Mouse (Mus musculus) liver, embryonic 12.5 days (tissue): Measurements from ENCODE around the gene Ppp1r14a. TPM values are rescaled to one million over a fixed set of nuclear protein-coding genes. Genes with fewer than 3 reads are reported as not detected.

Experiments used
- ATAC-seq: fragments of 200-750 bp; cut with Nextera tagmentation; 2 replicates; pipeline ENCODE4 v1.8.0; 2017; ENCODE audit warnings: moderate number of reproducible peaks, mild to moderate bottlenecking, moderate library complexity
- H3K27ac ChIP-seq: fragments of 300-500 bp; sonication (generic); 2 replicates; pipeline ENCODE4 v1.5.1; 2016; ENCODE audit warnings: mild to moderate bottlenecking
- H3K27me3 ChIP-seq: fragments of 300-500 bp; sonication (generic); replicated peaks from 2 replicates; pipeline ENCODE4 v1.6.1; 2016; ENCODE audit warnings: mild to moderate bottlenecking, moderate library complexity
- H3K36me3 ChIP-seq: fragments of 300-500 bp; sonication (generic); 2 replicates; pipeline ENCODE4 v1.6.1; 2016; ENCODE audit warnings: mild to moderate bottlenecking, moderate library complexity
- H3K4me1 ChIP-seq: fragments of 300-500 bp; sonication (generic); 2 replicates; pipeline ENCODE4 v1.6.1; 2016
- H3K4me2 ChIP-seq: fragments of 300-500 bp; sonication (generic); 2 replicates; pipeline ENCODE4 v1.6.1; 2016; ENCODE audit warnings: mild to moderate bottlenecking, moderate library complexity
- H3K4me3 ChIP-seq: fragments of 300-500 bp; sonication (generic); 2 replicates; pipeline ENCODE4 v1.5.1; 2016; ENCODE audit warnings: mild to moderate bottlenecking, moderate library complexity
- H3K9ac ChIP-seq: fragments of 300-500 bp; sonication (generic); 2 replicates; pipeline ENCODE4 v1.6.1; 2016; ENCODE audit warnings: mild to moderate bottlenecking, moderate library complexity
- H3K9me3 ChIP-seq: fragments of 300-500 bp; sonication (generic); replicated peaks from 2 replicates; pipeline ENCODE4 v1.6.1; 2016; ENCODE audit warnings: mild to moderate bottlenecking, moderate library complexity
- WGBS: fragments of 180-500 bp; shearing (Covaris S2); methylation state at CpG from one replicate; pipeline ENCODE4 v1.1.7; 2016; ENCODE audit not compliant: insufficient replicate concordance; 5-methylcytosine and 5-hydroxymethylcytosine counted together
- polyA plus RNA-seq: library from polyadenylated mRNA; unstranded; fragments of >200 nt; fragmentation: Nextera tagmentation; extraction: Ambion mirVana; gene quantifications from 2 replicates; pipeline ENCODE4 v1.2.1, GENCODE M21; 2016

The Ppp1r14a gene
- polyA plus RNA-seq, 1 experiment from 2014 or later, result 5.1 TPM

DNA sequence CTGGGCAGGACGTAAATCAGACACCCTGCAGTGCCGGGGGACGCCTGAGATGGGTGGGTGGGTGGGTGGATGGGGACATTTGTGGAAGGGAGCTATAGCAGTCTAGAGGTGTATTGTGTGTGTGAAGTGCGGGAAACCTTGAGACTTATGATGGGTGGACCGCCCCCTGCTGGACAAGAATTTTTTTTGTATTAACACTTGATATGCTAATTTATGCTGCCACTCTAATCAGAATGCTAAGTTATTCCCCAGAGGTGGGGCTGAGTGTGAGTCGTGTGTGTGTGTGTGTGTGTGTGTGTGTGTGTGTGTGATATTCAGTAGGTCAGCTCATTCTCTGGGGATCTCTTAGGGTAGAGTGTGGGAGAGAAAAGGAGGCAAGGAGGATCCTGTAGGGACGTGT is 17.5 kb downstream of the Ppp1r14a start:
- Histone ChIP-seq H3K4me1 (peaks cover 68% of the 10 kb centered on the region), H3K36me3 (no peaks in the 10 kb centered on the region), H3K4me3 (peak overlapping the region; percentile 67; the same call in 1 of the 2 replicates), H3K4me2 (peak overlapping the region; percentile 94), H3K27me3 (peaks cover 85% of the 10 kb centered on the region), H3K9ac (no peak overlapping the region), H3K9me3 (no peaks in the 10 kb centered on the region), H3K27ac (no peak overlapping the region)
- no peak for ATAC-seq
- 21% methylated on average over 7 of the region's 7 CpGs for WGBS

DNA sequence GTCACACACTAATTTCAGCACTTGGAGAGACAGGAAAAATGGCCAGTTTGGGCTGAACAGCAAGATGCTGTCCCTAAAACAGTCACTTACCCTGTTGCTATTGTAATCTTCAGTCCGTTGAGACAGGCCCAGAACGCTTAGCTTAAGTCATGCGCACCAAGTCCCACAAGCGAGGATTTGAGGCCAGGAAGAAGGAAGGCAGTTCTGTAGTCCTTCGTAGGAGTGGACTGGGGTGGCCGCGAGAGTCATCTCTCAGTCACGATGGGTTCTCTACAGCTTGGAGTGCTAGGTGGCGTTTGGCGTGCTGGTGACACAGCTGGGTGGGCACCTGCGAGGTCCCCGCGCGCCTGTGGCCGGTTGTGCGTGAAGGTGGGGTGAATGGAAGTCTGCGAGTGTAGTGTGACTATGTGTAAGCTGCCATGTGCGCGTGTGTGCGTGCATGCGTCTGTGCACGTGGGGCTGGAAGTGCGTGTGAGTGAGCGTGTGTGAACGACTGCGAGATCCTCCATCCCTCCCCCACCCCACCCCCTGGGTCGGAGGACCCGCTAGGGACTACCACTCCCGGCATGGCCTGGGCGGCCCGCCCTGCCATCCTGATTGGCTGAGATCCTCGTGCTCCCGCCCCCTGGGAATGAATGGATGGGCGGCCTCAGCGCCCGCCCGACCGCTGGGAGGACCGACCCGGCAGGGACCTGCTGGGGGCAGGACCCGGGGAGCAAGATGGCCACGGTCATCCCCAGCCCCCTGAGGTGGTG is 18.4 kb downstream of the Ppp1r14a start:
- peak; percentile 82 for ATAC-seq
- H3K27me3 ChIP-seq, result peaks cover 75% of the 10 kb centered on the region
- H3K36me3 ChIP-seq, result no peaks in the 10 kb centered on the region
- H3K4me2 ChIP-seq, result peak overlapping the region; percentile 94
- H3K27ac ChIP-seq, result no peak overlapping the region; the same call in 1 of the 2 replicates
- H3K4me1 ChIP-seq, result peaks cover 70% of the 10 kb centered on the region
- 2% methylated on average over 42 of the region's 42 CpGs for WGBS
- peak overlapping the region; percentile 67 for H3K9ac ChIP-seq
- no peaks in the 10 kb centered on the region for H3K9me3 ChIP-seq
- peak overlapping the region; percentile 67 for H3K4me3 ChIP-seq

- ATAC-seq, result peak; percentile 25
- Histone ChIP-seq H3K9ac (peak overlapping the region; percentile 49), H3K4me2 (peak overlapping the region; percentile 94), H3K27ac (no peak overlapping the region), H3K36me3 (no peaks in the 10 kb centered on the region), H3K27me3 (peaks cover 58% of the 10 kb centered on the region), H3K4me3 (peak overlapping the region; percentile 55), H3K4me1 (peaks cover 80% of the 10 kb centered on the region), H3K9me3 (no peaks in the 10 kb centered on the region)
- under 1% methylated on average over 36 of the region's 36 CpGs for WGBS
Measured at GRCm38 (mm10) chr7:29309221-29309721, 20.2 kb downstream of the Ppp1r14a start.

DNA sequence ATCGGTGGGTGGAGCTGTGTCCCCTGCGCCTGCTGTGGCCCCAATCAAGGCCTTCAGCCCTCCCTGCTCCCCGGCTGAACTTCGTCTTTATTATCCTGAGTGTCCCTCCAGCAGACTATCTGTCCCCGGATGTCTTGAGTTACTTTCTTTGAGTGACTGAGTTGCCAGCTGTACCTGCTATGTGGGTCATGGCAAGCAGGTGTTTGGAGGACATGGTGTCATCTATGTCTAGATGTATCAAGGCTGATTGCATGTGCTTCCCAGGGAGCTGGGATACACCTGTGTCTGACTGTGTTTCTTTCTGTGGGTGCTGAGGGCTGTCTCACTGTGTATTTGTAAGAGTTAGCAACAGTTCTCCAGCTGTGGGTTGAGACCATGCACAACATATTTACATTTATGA is 20.6 kb downstream of the Ppp1r14a start:
- H3K4me3 ChIP-seq, result peak overlapping the region; percentile 55
- H3K4me1 ChIP-seq, result peaks cover 78% of the 10 kb centered on the region
- H3K36me3 ChIP-seq, result no peaks in the 10 kb centered on the region
- WGBS, result 5% methylated on average over 5 of the region's 5 CpGs
- no peak for ATAC-seq
- no peaks in the 10 kb centered on the region for H3K9me3 ChIP-seq
- H3K9ac ChIP-seq, result peak overlapping the region; percentile 49
- peaks cover 53% of the 10 kb centered on the region for H3K27me3 ChIP-seq
- H3K4me2 ChIP-seq, result peak overlapping the region; percentile 94
- H3K27ac ChIP-seq, result no peak overlapping the region

- no peak for ATAC-seq
- peaks cover 39% of the 10 kb centered on the region for H3K27me3 ChIP-seq
Measured at GRCm38 (mm10) chr7:29313051-29313450, 23.9 kb downstream of the Ppp1r14a start.

DNA sequence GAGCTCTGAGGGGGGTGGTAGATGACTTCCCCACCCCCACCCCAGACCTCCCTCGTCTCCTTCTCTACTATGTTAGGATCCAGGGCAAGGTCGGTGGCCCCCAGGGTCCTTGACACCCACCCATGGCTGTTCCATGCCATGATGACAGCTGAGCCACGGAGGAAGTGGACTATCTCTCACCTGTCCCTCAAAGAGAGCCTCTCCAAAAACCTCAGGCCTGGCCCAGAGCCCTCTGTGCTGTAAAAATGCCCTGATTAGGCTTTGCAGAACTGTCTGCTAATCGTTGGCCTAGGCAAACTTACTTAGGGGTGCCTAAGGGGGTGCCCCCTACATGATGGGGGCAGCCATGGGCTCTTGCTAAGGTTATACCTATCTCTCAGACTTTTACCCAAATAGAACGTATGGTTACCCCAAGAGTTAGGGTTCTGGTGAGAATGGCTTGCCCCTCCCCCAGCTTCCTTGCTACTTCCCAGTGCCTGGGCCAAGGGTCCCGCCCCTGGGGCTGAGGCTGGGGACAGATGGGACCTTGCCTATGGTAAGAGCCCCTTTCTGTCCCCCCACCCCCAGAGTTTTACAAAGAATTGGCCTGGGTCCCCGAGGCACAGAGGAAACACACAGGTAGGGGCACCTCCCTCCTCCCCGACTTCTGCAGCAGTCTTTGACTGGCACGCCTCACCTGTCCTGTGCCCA is 24.6 kb downstream of the Ppp1r14a start:
- Histone ChIP-seq H3K27ac (no peak overlapping the region), H3K4me3 (no peak overlapping the region), H3K4me2 (no peak overlapping the region), H3K36me3 (no peaks in the 10 kb centered on the region), H3K9me3 (no peaks in the 10 kb centered on the region), H3K9ac (no peak overlapping the region), H3K4me1 (peaks cover 83% of the 10 kb centered on the region), H3K27me3 (peaks cover 32% of the 10 kb centered on the region)
- WGBS, result 41% methylated on average over 9 of the region's 9 CpGs
- ATAC-seq, result no peak

More at GRCm38 (mm10) chr7:29313051-29313450, 23.9 kb downstream of the Ppp1r14a start:
- Histone ChIP-seq H3K4me3 (no peak overlapping the region), H3K36me3 (no peaks in the 10 kb centered on the region), H3K9me3 (no peaks in the 10 kb centered on the region), H3K27ac (no peak overlapping the region), H3K9ac (no peak overlapping the region), H3K4me2 (0 out of 2 replicates have a peak overlapping the region, but pooled peaks have one; percentile 1), H3K4me1 (peaks cover 83% of the 10 kb centered on the region)
- WGBS, result 30% methylated on average over 9 of the region's 9 CpGs

GRCm38 (mm10) chr7:29314844-29315628 is 25.9 kb downstream of the Ppp1r14a start:
- H3K27me3 ChIP-seq, result peaks cover 24% of the 10 kb centered on the region; the same call in 1 of the 2 replicates
- H3K9me3 ChIP-seq, result no peaks in the 10 kb centered on the region
- H3K4me2 ChIP-seq, result no peak overlapping the region
- H3K27ac ChIP-seq, result no peak overlapping the region
- ATAC-seq, result no peak
- 60% methylated on average over 13 of the region's 13 CpGs for WGBS
- peaks cover 83% of the 10 kb centered on the region for H3K4me1 ChIP-seq
- no peak overlapping the region for H3K9ac ChIP-seq
- H3K36me3 ChIP-seq, result no peaks in the 10 kb centered on the region
- no peak overlapping the region for H3K4me3 ChIP-seq

- peaks cover 81% of the 10 kb centered on the region for H3K4me1 ChIP-seq
- no peak overlapping the region for H3K4me3 ChIP-seq
- peaks cover 13% of the 10 kb centered on the region; the same call in 1 of the 2 replicates for H3K27me3 ChIP-seq
- ATAC-seq, result no peak
- no peak overlapping the region for H3K9ac ChIP-seq
- H3K36me3 ChIP-seq, result no peaks in the 10 kb centered on the region; the same call in 1 of the 2 replicates
- no peak overlapping the region for H3K4me2 ChIP-seq
- WGBS, result 68% methylated on average over 17 of the region's 17 CpGs
- 0 out of 2 replicates have a peak overlapping the region, but pooled peaks have one; percentile 10 for H3K27ac ChIP-seq
- no peaks in the 10 kb centered on the region for H3K9me3 ChIP-seq
Measured at GRCm38 (mm10) chr7:29316137-29316734, 27.1 kb downstream of the Ppp1r14a start.

GRCm38 (mm10) chr7:29316976-29317375 is 27.9 kb downstream of the Ppp1r14a start:
- no peak for ATAC-seq
- H3K4me3 ChIP-seq, result no peak overlapping the region
- WGBS, result 23% methylated on average over 10 of the region's 10 CpGs

GRCm38 (mm10) chr7:29317558-29317957 is 28.4 kb downstream of the Ppp1r14a start:
- Histone ChIP-seq H3K4me1 (peaks cover 87% of the 10 kb centered on the region), H3K27ac (peak overlapping the region; percentile 15; the same call in 1 of the 2 replicates), H3K27me3 (peaks cover 13% of the 10 kb centered on the region; the same call in 1 of the 2 replicates), H3K9ac (no peak overlapping the region), H3K4me2 (peak overlapping the region; percentile 66), H3K36me3 (peaks cover 5% of the 10 kb centered on the region; the same call in 1 of the 2 replicates), H3K4me3 (no peak overlapping the region), H3K9me3 (no peaks in the 10 kb centered on the region)
- ATAC-seq, result no peak
- WGBS, result 0% methylated on average over 2 of the region's 2 CpGs

More at GRCm38 (mm10) chr7:29316976-29317375, 27.9 kb downstream of the Ppp1r14a start:
- Histone ChIP-seq H3K4me1 (peaks cover 87% of the 10 kb centered on the region), H3K4me2 (peak overlapping the region; percentile 66), H3K9me3 (no peaks in the 10 kb centered on the region), H3K9ac (no peak overlapping the region), H3K27ac (peak overlapping the region; percentile 15; the same call in 1 of the 2 replicates), H3K36me3 (peaks cover 4% of the 10 kb centered on the region; the same call in 1 of the 2 replicates), H3K27me3 (peaks cover 13% of the 10 kb centered on the region; the same call in 1 of the 2 replicates)
